Mouse (Mus musculus): ENCODE measurements around the gene Tbc1d15.

GRCm38 (mm10) chr10:115160289-115160688 is 91.0 kb downstream of the Tbc1d15 start:
- TF ChIP-seq CTCF (IDR thresholded peaks at IDR 0.05; ENCODE audit: control insufficient read depth, insufficient read depth, insufficient replicate concordance, low read depth, low read length) (no peak), POLR2A (IDR thresholded peaks at IDR 0.05; ENCODE audit: control insufficient read depth, low read depth, low read length) (no peak)
